Mouse (Mus musculus): ENCODE measurements around the gene D030056L22Rik. TPM values are rescaled to one million over a fixed set of nuclear protein-coding genes. Genes with fewer than 3 reads are reported as not detected.
A peak's percentile ranks its signal among the peaks of the same experiment; 100 is the strongest.

Gene D030056L22Rik
- polyA plus RNA-seq, 1 experiment from 2014 or later: 36.5 TPM

- H3K9ac ChIP-seq (ENCODE audit: low read length): peak overlapping the region; percentile 41
- H3K36me3 ChIP-seq (ENCODE audit: control insufficient read depth, insufficient read depth, low read length): no peaks in the 10 kb centered on the region
- peaks cover 5 to 25% of the 10 kb centered on the region in 2 experiments for H3K4me1 ChIP-seq (ENCODE audit: control insufficient read depth in 2 of 2, insufficient read depth in 2 of 2, low read length in 2 of 2)
- ATAC-seq (ENCODE audit: insufficient number of reproducible peaks, insufficient read depth, low FRiP score, low read depth): no peak
- peak overlapping the region in 1 of 2 experiments; percentile 92; a peak in 2 of 4 replicates for H3K4me3 ChIP-seq (ENCODE audit: control insufficient read depth in 1 of 2, insufficient read depth in 1 of 2, low read depth in 1 of 2, low read length in 2 of 2)
- 37% methylated on average over 4 of the region's 4 CpGs for WGBS
- no peaks in the 10 kb centered on the region for H3K27me3 ChIP-seq (ENCODE audit: control insufficient read depth, insufficient read depth, low read length)
- no peak overlapping the region for H3K27ac ChIP-seq (replicated peaks in 1 of 2; ENCODE audit: control insufficient read depth in 1 of 2, insufficient read depth in 1 of 2, low read depth in 2 of 2, low read length in 2 of 2)
- H3K9me3 ChIP-seq (ENCODE audit: control insufficient read depth, low read length): no peaks in the 10 kb centered on the region
- H3K4me2 ChIP-seq (ENCODE audit: low read length): peak overlapping the region; percentile 84
Measured at GRCm38 (mm10) chr19:18673116-18673515, 39.9 kb upstream of the D030056L22Rik start.

- H3K9ac ChIP-seq (ENCODE audit: low read length): no peak overlapping the region
- H3K27ac ChIP-seq (replicated peaks in 1 of 2; ENCODE audit: control insufficient read depth in 1 of 2, insufficient read depth in 1 of 2, low read depth in 2 of 2, low read length in 2 of 2): no peak overlapping the region
- no peaks in the 10 kb centered on the region for H3K9me3 ChIP-seq (ENCODE audit: control insufficient read depth, low read length)
- H3K27me3 ChIP-seq (ENCODE audit: control insufficient read depth, insufficient read depth, low read length): no peaks in the 10 kb centered on the region
- H3K36me3 ChIP-seq (ENCODE audit: control insufficient read depth, insufficient read depth, low read length): peaks cover 31% of the 10 kb centered on the region
- no peak overlapping the region for H3K4me3 ChIP-seq (ENCODE audit: control insufficient read depth in 1 of 2, insufficient read depth in 1 of 2, low read depth in 1 of 2, low read length in 2 of 2)
- no peak overlapping the region for H3K4me2 ChIP-seq (ENCODE audit: low read length)
- no peak for ATAC-seq (ENCODE audit: insufficient number of reproducible peaks, insufficient read depth, low FRiP score, low read depth)
- H3K4me1 ChIP-seq (ENCODE audit: control insufficient read depth in 2 of 2, insufficient read depth in 2 of 2, low read length in 2 of 2): no peaks in the 10 kb centered on the region
- WGBS: 35% methylated on average over 4 of the region's 4 CpGs
Measured at GRCm38 (mm10) chr19:18682142-18682541, 30.9 kb upstream of the D030056L22Rik start.

DNA sequence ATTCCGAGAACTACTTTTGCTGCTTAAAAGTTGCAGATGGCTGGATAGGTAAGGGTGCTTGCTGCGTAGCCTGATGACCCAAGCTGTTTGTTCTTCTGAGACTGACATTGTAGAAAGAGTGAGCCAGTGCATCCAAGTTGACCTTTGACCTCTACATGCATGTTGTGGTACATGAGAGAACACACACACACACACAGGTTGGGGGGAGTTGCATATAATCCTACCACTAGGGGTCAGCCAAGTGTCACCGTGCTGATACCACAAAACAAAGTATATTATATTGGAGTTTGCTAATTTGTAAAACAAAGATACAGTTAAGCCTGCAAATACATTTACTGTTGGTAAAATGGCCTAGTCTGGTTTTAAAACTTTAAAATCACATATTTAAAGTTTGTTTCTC lies 25.4 kb upstream of the D030056L22Rik start:
- no peaks in the 10 kb centered on the region for H3K27me3 ChIP-seq (ENCODE audit: control insufficient read depth, insufficient read depth, low read length)
- 70% methylated on average over 3 of the region's 3 CpGs for WGBS
- peaks cover 14% of the 10 kb centered on the region for H3K36me3 ChIP-seq (ENCODE audit: control insufficient read depth, insufficient read depth, low read length)
- H3K4me2 ChIP-seq (ENCODE audit: low read length): no peak overlapping the region
- no peak overlapping the region for H3K4me3 ChIP-seq (ENCODE audit: control insufficient read depth in 1 of 2, insufficient read depth in 1 of 2, low read depth in 1 of 2, low read length in 2 of 2)
- no peak overlapping the region for H3K9ac ChIP-seq (ENCODE audit: low read length)
- H3K27ac ChIP-seq (replicated peaks in 1 of 2; ENCODE audit: control insufficient read depth in 1 of 2, insufficient read depth in 1 of 2, low read depth in 2 of 2, low read length in 2 of 2): no peak overlapping the region
- H3K4me1 ChIP-seq (ENCODE audit: control insufficient read depth in 2 of 2, insufficient read depth in 2 of 2, low read length in 2 of 2): no peaks in the 10 kb centered on the region
- H3K9me3 ChIP-seq (ENCODE audit: control insufficient read depth, low read length): no peaks in the 10 kb centered on the region
- no peak for ATAC-seq (ENCODE audit: insufficient number of reproducible peaks, insufficient read depth, low FRiP score, low read depth)

DNA sequence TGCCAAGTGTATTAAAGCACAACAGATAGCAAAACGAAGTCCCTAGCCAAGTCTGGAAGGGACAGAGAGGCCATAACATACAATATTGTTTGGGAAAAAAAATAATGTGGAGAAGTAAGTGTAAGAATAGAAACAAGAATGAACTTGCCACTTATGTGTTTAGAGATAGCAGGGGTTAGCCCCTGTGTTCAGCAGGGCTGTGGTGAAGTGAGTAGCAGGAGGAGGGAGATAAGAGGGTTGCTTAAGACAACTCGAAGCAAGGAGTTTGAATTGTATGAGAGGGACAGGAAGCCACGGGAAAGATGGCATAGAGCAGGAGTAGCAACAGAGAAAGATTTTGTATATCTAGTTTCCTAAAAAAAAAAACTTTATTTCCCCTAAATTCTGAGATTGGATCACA lies 20.8 kb upstream of the D030056L22Rik start:
- H3K4me2 ChIP-seq (ENCODE audit: low read length): no peak overlapping the region

GRCm38 (mm10) chr19:18692768-18693167 lies 20.2 kb upstream of the D030056L22Rik start:
- no peak overlapping the region for H3K4me2 ChIP-seq (ENCODE audit: low read length)
- H3K4me3 ChIP-seq (ENCODE audit: control insufficient read depth in 1 of 2, insufficient read depth in 1 of 2, low read depth in 1 of 2, low read length in 2 of 2): no peak overlapping the region
- no peaks in the 10 kb centered on the region for H3K9me3 ChIP-seq (ENCODE audit: control insufficient read depth, low read length)
- no peaks in the 10 kb centered on the region for H3K27me3 ChIP-seq (ENCODE audit: control insufficient read depth, insufficient read depth, low read length)
- WGBS: 87% methylated on average over 2 of the region's 2 CpGs
- H3K4me1 ChIP-seq (ENCODE audit: control insufficient read depth in 2 of 2, insufficient read depth in 2 of 2, low read length in 2 of 2): no peaks in the 10 kb centered on the region
- ATAC-seq (ENCODE audit: insufficient number of reproducible peaks, insufficient read depth, low FRiP score, low read depth): no peak
- H3K27ac ChIP-seq (replicated peaks in 1 of 2; ENCODE audit: control insufficient read depth in 1 of 2, insufficient read depth in 1 of 2, low read depth in 2 of 2, low read length in 2 of 2): no peak overlapping the region
- H3K9ac ChIP-seq (ENCODE audit: low read length): no peak overlapping the region
- H3K36me3 ChIP-seq (ENCODE audit: control insufficient read depth, insufficient read depth, low read length): peaks cover 21% of the 10 kb centered on the region

More for the DNA sequence above, 20.8 kb upstream of the D030056L22Rik start:
- H3K27me3 ChIP-seq (ENCODE audit: control insufficient read depth, insufficient read depth, low read length): no peaks in the 10 kb centered on the region
- H3K9ac ChIP-seq (ENCODE audit: low read length): no peak overlapping the region
- 20% methylated on average over 3 of the region's 3 CpGs for WGBS
- no peak overlapping the region for H3K4me3 ChIP-seq (ENCODE audit: control insufficient read depth in 1 of 2, insufficient read depth in 1 of 2, low read depth in 1 of 2, low read length in 2 of 2)
- no peak for ATAC-seq (ENCODE audit: insufficient number of reproducible peaks, insufficient read depth, low FRiP score, low read depth)
- no peaks in the 10 kb centered on the region for H3K9me3 ChIP-seq (ENCODE audit: control insufficient read depth, low read length)
- no peak overlapping the region for H3K27ac ChIP-seq (replicated peaks in 1 of 2; ENCODE audit: control insufficient read depth in 1 of 2, insufficient read depth in 1 of 2, low read depth in 2 of 2, low read length in 2 of 2)
- H3K4me1 ChIP-seq (ENCODE audit: control insufficient read depth in 2 of 2, insufficient read depth in 2 of 2, low read length in 2 of 2): no peaks in the 10 kb centered on the region
- H3K36me3 ChIP-seq (ENCODE audit: control insufficient read depth, insufficient read depth, low read length): peaks cover 21% of the 10 kb centered on the region

DNA sequence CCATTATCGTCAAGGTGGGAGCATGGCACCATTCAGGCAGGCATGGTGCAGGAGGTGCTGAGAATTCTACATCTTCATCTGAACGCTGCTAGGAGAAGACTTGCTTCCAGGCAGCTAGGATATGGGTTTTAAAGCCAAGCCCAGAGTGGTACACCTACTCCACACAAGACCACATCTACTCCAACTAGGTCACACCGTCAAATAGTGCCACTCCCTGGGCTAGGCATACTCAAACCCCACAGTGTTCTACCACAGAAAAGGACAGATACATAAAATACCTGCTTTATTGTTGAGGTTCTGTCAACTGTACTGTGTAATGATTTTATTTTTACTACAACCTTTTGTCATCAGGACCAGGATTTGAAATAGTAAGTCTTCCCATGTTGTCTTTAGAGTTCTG lies 17.9 kb upstream of the D030056L22Rik start:
- no peaks in the 10 kb centered on the region for H3K4me1 ChIP-seq (ENCODE audit: control insufficient read depth in 2 of 2, insufficient read depth in 2 of 2, low read length in 2 of 2)
- no peak overlapping the region for H3K4me2 ChIP-seq (ENCODE audit: low read length)
- no peak overlapping the region for H3K4me3 ChIP-seq (ENCODE audit: control insufficient read depth in 1 of 2, insufficient read depth in 1 of 2, low read depth in 1 of 2, low read length in 2 of 2)
- no peaks in the 10 kb centered on the region for H3K27me3 ChIP-seq (ENCODE audit: control insufficient read depth, insufficient read depth, low read length)
- no peaks in the 10 kb centered on the region for H3K9me3 ChIP-seq (ENCODE audit: control insufficient read depth, low read length)
- no peak overlapping the region for H3K9ac ChIP-seq (ENCODE audit: low read length)
- no peak for ATAC-seq (ENCODE audit: insufficient number of reproducible peaks, insufficient read depth, low FRiP score, low read depth)
- peaks cover 27% of the 10 kb centered on the region for H3K36me3 ChIP-seq (ENCODE audit: control insufficient read depth, insufficient read depth, low read length)
- no peak overlapping the region for H3K27ac ChIP-seq (replicated peaks in 1 of 2; ENCODE audit: control insufficient read depth in 1 of 2, insufficient read depth in 1 of 2, low read depth in 2 of 2, low read length in 2 of 2)
- WGBS: 90% methylated on average over 3 of the region's 3 CpGs

- H3K4me1 ChIP-seq (ENCODE audit: control insufficient read depth in 2 of 2, insufficient read depth in 2 of 2, low read length in 2 of 2): no peaks in the 10 kb centered on the region
- 51% methylated on average over 1 of the region's 1 CpGs for WGBS
- H3K9ac ChIP-seq (ENCODE audit: low read length): no peak overlapping the region
- ATAC-seq (ENCODE audit: insufficient number of reproducible peaks, insufficient read depth, low FRiP score, low read depth): no peak
- H3K36me3 ChIP-seq (ENCODE audit: control insufficient read depth, insufficient read depth, low read length): peaks cover 27% of the 10 kb centered on the region
- no peak overlapping the region for H3K4me3 ChIP-seq (ENCODE audit: control insufficient read depth in 1 of 2, insufficient read depth in 1 of 2, low read depth in 1 of 2, low read length in 2 of 2)
- no peaks in the 10 kb centered on the region for H3K9me3 ChIP-seq (ENCODE audit: control insufficient read depth, low read length)
- no peaks in the 10 kb centered on the region for H3K27me3 ChIP-seq (ENCODE audit: control insufficient read depth, insufficient read depth, low read length)
- H3K4me2 ChIP-seq (ENCODE audit: low read length): no peak overlapping the region
- no peak overlapping the region for H3K27ac ChIP-seq (replicated peaks in 1 of 2; ENCODE audit: control insufficient read depth in 1 of 2, insufficient read depth in 1 of 2, low read depth in 2 of 2, low read length in 2 of 2)
Measured at GRCm38 (mm10) chr19:18695552-18695951, 17.4 kb upstream of the D030056L22Rik start.

- no peak overlapping the region for H3K27ac ChIP-seq (replicated peaks in 1 of 2; ENCODE audit: control insufficient read depth in 1 of 2, insufficient read depth in 1 of 2, low read depth in 2 of 2, low read length in 2 of 2)
- H3K4me1 ChIP-seq (ENCODE audit: control insufficient read depth in 2 of 2, insufficient read depth in 2 of 2, low read length in 2 of 2): no peaks in the 10 kb centered on the region
- H3K36me3 ChIP-seq (ENCODE audit: control insufficient read depth, insufficient read depth, low read length): 0 out of 2 replicates have a peak, but pooled peaks cover 7% of the 10 kb centered on the region
- no peak overlapping the region for H3K4me2 ChIP-seq (ENCODE audit: low read length)
- H3K9me3 ChIP-seq (ENCODE audit: control insufficient read depth, low read length): no peaks in the 10 kb centered on the region
- H3K27me3 ChIP-seq (ENCODE audit: control insufficient read depth, insufficient read depth, low read length): no peaks in the 10 kb centered on the region
- no peak overlapping the region for H3K9ac ChIP-seq (ENCODE audit: low read length)
- H3K4me3 ChIP-seq (ENCODE audit: control insufficient read depth in 1 of 2, insufficient read depth in 1 of 2, low read depth in 1 of 2, low read length in 2 of 2): no peak overlapping the region
- ATAC-seq (ENCODE audit: insufficient number of reproducible peaks, insufficient read depth, low FRiP score, low read depth): no peak
Measured at GRCm38 (mm10) chr19:18708101-18708500, 4.9 kb upstream of the D030056L22Rik start.
